Mouse (Mus musculus): ENCODE results near the gene Cdca3.
"Not testable (repeated sequence)": the region's sequence is repeated elsewhere in the genome, so short reads cannot be mapped to it uniquely, and the experiment has no call there.

Gene Cdca3

DNA sequence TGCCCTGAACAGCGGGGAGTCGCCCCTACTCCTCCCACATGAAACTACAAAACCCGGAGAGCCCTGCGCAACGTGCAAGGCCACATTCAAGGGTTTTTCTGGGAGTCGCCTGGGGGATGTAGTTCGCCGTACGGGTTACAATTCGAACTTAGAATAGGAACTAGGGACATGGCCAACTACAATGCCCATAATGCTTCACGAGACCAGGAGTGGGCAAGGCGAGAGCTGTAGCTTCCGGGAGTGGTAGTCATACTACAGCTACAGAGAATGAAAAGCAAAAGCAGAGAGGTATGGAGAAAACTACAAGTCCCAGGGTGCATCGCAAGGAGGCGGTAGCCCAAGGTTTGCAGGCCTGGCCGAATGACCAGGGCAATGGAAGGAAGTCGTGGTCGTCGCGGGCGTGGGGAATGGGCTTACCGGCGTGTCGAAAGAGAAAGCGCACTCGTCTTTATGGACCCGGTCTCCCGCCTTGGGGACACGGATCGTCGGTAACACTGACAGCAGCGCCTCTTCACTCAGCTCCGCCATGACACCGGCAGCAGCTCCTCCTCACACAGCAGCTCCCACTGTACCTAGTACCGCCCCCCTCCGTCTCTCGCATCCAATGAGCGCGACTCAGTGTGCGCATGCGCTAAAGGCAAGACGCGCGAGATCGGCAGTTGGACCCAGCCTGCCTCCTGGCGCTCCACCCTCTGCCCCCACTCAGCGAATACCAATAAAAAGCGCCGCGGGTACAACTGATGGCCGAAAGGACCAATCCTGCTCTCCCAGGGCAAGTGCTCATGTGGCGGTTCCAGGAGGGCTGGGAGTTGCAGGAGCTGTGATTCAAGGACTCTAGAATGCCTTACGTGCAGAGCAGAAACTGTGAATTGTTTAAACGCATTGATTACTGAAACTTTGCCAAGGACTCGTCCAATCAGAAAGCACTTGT is at the start of gene Cdca3, which contains the start of gene Usp5:
Gene Cdca3 (plus strand): TSS at position 680 of the 931 bp plus-strand sequence.
Gene Usp5 (minus strand): TSS at position 617 of the 931 bp plus-strand sequence.
- DNase-seq, result peak; percentile 100

DNA sequence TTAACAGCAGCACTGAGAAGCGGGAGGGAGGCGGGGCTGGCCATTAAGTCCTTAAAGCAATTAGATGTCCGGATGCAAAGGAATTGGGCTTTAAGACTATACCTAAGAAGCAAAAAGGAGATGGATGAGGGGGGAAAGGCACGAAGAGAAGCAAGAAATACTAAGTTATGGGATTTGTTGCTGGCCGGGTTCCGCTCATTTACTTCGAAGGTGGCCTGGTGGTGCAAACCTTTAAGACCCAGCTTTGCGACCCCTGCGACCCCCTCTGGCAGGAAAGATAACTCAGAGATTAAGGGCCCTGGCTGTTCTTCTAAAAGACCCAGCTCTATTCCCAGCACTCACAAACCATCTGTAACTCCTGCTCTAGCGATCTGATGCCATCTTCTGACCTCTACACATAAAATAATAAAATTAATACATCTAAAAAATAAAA is 49.3 kb upstream of the Cdca3 start:
- DNase-seq, result no peak

DNA sequence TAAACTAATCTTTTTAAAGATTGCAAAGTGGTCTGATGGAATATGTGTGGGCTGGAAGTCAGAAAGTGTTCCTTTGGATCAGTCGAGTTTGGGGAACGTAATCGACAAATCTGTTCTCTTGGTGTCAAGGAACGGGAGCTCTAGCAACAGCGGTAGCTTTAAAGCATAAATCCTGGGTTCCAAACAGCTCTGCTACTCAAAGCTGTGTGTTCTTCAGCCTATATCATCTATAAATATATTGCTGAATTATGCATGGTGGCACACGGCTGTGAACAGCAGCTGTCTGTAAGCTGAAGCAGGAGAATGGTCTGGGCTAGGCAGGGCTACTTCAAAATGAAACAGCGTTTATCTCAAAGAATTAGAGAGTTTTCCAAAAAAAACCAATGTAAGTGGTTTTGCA is 48.4 kb upstream of the Cdca3 start:
- no peak for DNase-seq

DNA sequence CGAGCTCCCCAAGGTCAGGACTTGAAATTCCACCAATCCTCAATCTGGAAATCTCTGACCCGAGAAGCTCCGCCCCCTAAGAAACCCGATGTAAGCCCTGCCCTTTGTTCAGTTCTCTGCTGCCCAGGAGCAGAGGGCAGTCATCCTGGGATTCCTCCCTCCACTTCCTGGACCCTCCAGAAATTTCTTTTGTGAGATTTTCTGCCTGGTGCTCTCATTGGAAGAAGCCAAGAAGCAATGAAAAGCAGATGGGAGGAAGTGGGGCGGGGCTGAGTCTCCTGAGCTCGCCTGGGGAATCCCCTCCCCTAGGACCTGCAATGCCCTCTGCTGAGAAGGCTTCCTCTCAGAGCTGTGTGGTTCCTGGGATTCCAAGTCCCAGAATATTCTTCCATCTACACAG is 46.9 kb upstream of the Cdca3 start:
- no peak for DNase-seq

DNA sequence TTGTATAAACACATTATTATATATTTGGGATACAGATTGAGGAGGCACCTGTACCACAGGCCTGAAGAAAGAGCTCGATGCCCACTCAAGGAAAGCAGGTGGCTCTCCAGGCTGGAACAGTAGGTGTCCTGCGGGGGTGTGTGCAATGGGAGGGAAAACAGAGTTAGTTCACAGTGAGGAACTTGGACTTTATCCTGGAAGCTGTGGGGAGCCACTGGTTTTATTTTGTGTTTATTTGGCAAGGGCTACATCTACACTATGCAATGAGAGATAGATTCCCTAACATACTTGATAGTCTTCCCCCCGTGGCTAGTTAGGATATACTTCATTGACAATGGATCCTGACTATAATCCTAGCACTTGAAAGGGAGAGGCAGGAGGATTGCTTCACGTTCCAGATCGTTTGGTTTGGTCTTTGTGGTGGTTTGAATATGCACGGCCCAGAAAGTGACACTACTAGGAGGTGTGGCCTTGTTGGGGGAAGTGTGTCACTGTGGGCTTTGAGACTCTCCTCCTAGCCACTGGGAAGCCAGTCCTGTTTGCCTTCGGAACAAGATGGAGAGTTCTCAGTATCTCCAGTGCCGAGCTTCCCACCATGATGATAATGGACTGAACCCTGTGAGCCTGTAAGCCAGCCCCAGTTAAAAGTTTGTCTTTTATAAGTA is 42.5 kb upstream of the Cdca3 start:
- DNase-seq, result no peak

DNA sequence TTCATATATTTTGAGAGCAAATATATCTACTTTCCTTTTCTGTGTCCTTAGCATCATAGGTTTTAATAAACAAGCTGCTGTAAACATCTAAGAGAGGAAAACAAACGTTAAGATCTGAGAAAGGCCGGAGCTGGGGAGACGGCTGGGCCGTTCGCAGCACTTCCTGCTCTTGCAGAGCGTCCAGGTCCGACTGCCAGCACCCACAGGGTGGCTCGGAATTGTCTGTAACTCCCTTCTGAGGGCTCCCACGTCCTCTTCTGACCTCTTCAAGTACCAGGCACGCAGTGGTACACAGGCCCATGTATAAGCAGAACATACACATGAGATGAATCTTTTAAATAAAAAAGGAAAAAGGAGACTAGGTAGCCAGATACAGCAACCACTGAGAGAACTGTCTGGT is 41.6 kb upstream of the Cdca3 start:
- DNase-seq, result no peak

DNA sequence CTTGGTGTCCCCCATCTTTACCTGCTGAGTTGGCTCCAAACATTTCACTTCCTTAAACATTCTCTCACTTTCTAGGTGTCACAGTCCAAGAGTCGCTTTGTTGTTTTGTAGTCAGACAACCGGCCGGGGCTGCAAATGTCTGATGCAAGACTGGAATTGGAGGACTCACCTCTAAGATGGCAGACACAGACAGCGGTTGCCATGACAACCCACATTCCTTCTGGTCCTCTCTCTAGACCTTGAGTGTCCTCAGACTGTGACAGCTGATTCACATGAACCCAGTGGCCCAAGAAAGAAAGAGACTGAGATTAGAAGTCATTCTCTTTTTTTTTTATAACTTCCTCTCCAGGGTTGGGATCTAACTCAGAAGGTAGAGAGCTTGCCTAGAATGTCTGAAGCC is 39.8 kb upstream of the Cdca3 start:
- no peak for DNase-seq

DNA sequence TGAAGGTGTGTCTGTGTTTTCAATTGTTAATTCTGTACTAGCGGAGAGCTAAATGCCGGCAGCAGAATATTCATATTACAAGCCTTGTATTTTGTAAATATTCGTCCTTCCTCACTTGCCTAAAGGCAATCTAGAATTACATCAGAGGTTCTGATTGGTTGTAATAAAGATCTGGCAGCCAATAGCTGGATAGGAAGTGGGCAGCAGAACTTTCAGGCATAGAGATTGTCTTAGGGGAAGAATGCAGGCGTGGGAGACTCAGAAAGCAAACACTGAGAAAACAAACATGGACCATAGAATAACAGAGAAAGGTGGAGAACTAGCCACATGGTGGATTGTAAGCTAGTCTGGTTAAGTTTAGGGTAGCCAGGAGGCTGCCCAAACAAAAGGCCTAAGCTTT is 39.2 kb upstream of the Cdca3 start:
- DNase-seq, result no peak

DNA sequence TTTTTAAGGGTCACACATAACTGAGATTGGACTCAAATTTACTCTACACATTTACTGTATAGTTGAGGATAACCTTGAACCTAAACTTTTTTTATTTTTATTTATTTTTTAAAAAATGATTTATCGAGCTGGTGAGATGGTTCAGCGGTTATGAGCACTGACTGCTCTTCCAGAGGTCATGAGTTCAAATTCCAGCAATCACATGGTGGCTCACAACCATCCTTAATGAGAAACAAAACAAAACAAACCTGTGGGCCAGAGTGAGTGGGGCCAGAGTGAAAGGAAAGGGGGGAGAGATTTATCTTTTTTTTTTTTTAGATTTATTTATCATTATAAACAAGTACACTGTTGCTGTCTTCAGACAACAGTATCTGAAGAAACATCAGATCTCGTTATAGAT is 37.4 kb upstream of the Cdca3 start:
- no peak for DNase-seq

DNA sequence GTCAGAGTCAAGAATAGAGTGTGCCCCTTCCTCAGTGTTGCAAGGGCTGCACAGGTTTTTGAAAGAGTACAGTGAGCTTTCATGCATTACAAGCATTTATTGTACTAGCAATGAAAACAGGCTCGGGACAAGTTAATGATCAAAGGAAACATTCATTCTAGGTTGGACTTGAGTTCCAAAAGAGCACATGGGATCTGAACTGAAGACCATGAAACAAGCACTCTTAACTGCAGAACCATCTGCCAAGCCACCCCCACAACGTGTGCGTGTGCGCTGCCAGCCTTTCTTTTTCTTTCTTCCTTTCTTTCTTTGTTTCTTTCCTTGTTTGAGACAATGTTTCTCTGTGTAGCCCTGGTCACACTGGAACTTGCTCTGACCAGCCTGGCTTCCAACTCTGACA is 33.6 kb upstream of the Cdca3 start:
- DNase-seq, result no peak

DNA sequence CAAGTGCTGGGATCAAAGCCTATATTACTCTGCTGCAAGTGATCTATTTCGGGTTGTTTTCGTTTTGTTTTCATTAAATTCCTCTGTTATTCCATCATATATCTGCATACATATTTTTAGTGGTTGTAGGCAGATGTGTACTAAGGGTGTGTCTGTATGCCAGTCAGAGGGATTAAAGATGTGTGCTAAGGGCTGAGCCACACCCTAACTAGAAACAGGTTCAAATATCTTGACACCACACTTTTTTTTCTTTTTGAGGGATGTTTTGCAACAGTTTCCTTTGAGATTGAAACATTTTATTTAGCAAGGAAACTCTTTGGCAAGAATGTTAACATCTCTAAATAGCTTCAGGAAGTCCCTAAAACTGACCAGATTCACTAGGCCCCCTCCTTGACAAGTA is 33.1 kb upstream of the Cdca3 start:
- no peak for DNase-seq

DNA sequence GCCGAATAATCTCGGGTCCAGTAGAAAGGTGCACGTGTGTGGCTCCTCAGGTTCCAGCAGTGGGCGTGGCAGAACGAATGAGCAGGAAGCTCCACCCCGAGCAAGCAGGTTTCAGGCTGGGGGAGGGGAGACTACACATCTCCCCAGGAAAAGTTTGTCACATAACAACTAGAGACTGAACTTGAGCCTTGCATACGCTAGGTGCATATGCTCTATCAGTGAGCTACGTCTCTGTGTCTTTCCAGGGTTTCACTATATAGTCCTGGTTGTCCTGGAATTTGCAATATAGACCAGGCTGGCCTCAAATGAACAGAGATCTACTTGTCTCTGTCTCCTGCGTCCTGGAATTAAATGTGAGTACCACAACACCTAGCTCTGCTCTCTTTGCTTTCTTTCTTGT is 26.9 kb upstream of the Cdca3 start:
- not testable (repeated sequence) for DNase-seq

DNA sequence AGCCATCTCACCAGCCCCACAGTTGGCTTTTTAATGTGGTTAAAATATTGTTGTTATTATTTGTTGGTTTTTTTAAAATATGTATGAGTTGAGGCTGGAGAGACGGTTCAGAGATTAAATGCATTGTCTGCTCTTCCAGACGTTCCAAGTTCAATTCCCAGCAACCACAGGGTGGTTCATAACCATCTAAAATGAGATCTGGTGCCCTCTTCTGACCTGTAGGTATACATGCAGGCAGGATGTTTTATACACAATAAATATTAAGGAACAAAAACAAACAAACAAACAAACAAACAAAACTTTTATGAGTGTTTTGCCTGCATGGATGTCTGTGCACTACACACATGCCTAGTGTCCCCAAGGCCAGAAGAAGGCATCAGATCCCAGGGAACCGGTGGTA is 26.3 kb upstream of the Cdca3 start:
- DNase-seq, result no peak

DNA sequence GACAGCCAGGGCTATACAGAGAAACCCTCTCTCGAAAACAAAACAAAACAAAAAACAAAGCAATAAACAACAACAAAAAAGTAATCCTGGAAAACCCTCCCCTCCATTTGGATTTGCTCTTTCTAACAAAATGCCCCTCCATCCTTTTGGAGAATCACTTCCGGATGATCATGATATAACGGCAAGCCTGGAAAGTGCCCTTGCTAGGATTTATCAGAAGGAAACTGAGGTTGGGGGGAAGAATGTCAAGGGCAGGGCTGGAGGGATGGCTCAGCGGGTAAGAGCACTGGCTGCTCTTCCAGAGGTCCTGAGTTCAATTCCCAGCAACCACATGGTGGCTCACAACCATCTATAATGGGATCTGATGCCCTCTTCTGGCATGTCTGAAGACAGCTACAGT is 25.7 kb upstream of the Cdca3 start:
- DNase-seq, result not testable (repeated sequence)

DNA sequence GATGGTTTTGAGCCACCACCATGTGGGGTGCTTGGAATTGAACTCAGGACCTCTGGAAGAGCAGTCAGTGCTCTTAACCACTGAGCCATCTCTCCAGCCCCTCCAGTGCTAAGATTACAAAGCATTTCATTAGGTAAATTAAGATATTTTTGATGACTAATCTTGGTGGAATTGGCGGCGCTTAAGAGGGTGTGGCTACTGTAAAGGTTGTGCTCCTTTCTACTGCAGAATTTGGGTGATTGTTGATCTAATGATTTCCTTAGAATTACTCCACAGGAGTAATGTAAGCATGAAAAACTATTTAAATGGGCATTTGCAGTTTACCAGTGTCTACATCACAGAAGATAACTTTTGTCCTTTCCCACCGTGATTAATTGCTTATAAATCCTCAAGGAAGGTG is 25.0 kb upstream of the Cdca3 start:
- DNase-seq, result no peak

DNA sequence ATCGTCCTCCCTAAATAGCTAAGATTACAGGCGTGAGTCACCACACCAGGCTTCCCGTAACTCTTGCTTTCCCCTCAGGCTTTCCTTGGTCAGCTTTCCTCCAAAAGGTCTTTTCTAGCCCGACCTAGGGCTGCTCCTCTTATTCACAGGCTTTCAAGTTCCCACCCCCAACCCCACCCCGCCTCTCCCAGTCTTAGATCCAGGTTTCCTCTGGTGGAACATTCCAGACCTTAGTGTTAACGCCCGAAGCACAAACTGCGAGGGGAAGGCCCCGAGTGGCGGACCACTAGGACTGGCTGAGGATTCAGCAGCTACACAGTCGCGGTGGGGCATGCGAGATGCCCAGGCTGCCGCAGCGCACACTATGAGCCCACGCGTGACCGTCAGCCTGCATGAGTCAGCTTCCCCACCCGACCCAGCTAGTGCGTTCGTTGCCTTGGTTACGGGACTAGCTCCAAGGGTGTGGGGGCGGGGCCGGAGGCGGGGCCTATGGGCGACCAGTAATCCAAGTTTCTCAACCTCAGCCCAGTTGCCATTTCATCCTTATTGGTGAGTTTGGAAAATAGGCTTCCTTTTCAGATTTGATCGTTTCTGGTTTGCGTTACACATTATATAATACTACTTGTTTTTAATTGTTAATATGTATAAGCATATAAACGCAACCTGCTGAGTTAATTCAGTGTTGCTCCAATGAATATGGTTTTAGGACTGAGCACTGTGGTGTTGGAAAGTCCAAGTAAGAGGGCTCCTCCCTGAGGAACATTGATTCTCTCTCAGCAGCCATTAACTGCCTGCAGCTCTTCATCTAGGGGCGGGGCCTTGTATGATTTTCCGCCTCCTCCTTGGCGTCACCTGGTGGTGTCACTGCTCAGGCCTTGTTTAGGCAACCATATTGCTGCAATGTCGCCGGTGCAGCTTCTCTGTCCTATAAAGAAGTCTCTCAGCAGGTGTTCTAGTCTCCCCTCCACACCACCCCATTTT is 23.7 kb upstream of the Cdca3 start:
- peak; percentile 97 for DNase-seq

DNA sequence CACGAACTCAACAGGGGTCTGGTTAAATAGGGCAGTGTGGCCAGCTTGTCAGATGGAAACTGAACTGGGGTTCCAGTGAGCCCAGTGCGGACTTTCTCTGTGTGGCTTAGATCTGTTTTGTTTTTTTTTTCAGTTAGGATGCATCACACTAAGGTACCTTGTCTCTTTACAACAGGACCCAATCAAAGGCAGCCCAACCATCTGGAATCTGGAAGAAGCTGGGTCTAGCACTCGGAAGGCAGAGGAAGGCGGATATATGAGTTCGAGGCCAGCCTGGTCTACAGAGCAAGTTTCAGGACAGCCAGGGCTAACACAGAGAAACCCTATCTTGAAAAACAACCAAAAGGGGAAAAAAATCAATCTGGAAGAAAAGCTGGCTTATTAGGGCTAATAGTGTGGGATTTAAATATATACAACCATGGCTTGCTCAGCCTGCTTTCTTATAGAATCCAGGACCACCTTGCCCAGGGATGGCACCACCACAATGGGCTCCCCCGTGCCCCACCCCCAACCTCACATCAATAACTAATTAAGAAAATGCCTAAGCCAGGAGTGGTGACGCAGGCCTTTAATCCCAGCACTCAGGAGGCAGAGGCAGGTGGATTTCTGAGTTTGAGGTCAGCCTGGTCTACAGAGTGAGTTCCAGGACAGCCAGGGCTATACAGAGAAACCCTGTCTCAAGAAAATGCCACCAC is 22.8 kb upstream of the Cdca3 start:
- no peak for DNase-seq

DNA sequence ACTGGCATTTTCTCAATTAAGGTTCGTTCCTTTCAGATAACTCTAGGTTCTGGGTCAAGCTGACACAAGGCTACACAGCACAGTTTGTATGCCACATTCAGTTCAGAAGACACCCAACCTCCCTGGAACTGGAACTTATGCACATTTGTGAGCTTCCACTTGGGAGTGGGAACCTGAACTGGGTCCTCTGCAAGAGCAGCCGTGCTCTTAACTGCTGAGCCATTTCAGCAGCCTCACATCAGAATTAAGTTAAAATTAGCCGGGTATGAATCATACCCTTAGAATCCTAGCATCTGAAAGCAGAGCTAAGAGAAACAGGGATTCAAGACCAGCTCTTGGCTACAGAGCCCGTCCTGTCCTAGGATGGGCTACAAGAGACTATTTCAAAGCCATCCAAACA is 22.0 kb upstream of the Cdca3 start:
- DNase-seq, result no peak

DNA sequence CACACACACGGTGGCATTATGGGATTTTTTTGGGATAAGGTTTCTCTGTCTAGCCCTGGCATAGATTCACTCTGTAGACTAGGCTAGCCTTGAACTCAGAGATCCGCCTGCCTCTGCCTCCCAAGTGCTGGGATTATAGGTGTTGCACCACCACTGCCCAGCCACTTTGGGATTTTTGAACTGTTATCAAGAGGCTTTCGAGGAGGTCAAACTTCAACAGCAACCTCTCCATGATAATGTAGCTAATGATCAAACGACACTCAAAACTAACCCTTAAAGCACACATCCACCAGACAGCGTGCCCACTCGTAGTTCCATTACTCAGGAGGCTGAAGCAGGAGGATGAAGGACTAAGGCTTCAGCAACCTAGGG is 21.4 kb upstream of the Cdca3 start:
- peak; percentile 12 for DNase-seq

DNA sequence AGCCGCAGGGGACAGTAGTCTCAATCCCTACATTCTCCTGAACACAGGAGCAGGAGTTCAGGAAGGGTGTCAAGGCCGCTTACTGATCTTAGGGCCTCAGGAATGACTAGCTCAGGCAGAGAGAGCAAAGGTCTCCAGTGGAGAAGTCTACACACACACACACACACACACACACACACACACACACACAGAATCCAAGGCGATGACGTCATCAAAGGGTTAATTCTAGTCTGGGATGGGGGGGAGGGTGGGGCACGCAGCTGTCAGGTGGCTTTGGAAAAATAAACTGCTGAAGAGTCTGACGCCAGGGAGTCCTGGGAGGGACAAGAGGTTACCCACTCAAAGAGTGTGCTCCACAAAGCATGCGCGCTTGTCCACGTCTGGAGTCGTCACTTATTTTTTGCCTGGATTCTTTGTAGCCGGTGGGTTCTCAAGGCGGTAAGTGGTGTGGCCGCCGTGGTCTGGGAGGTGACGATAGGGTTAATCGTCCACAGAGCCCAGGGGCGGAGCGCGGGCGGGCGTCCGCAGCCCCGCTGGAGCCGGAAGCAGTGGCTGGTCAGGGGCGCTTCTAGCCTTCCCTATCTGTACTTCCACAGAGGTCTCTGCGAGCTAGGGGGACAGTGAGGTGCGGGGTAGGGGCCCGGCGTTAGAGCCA is 20.9 kb upstream of the Cdca3 start, which contains the start of gene Spsb2:
Gene Spsb2 (plus strand): TSS at position 304 of the 655 bp plus-strand sequence.
- DNase-seq, result peak; percentile 54

DNA sequence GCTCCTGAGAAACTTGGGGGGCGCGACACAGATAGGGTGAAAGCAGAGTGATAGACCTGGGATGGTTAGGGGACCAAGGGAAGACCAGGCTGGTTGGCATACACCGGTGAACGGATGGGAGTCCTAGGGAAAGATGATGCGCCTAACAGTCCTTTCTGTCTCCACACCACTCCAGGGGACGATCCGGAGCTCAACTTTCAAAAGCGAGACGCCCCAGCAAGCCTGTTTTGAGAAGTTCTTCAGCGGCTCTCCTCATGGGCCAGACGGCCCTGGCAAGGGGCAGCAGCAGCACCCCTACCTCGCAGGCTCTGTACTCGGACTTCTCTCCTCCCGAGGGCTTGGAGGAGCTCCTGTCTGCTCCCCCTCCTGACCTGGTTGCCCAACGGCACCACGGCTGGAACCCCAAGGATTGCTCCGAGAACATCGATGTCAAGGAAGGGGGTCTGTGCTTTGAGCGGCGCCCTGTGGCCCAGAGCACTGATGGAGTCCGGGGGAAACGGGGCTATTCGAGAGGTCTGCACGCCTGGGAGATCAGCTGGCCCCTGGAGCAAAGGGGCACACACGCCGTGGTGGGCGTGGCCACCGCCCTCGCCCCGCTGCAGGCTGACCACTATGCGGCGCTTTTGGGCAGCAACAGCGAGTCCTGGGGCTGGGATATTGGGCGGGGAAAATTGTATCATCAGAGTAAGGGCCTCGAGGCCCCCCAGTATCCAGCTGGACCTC is 20.1 kb upstream of the Cdca3 start:
- DNase-seq, result peak; percentile 69
